Mouse (Mus musculus): ENCODE results near the gene Pgghg. TPM values are rescaled to one million over a fixed set of nuclear protein-coding genes. Genes with fewer than 3 reads are reported as not detected.

The Pgghg gene
- polyA plus RNA-seq, 1 experiment from 2014 or later = 4.6 TPM

GRCm38 (mm10) chr7:140905642-140906081 lies 35.5 kb upstream of the Pgghg start:
- no peak overlapping the region for H3K9ac ChIP-seq (replicated peaks; ENCODE audit: low read depth, low read length)
- 91% methylated on average over 2 of the region's 2 CpGs for WGBS
- no peak for ATAC-seq (ENCODE audit: low read depth)

DNA sequence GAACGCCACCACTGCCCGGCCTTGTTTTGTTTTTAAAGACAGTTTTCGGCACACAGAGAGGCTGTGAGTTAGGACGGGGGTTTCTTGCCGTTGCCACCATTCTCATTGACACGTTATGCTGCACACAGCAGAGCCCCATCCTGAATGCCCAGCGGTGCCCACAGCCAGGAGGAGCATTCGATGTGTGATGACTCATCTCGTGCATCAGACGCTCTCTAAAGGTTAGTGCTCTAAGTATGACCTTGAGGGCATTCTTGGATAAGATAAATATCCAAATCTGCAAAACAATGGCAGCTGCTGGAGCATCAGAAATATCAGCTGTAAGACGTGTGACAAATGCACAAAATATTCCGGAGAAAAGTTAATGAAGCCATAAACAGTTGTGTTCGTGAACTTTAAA lies 34.1 kb upstream of the Pgghg start:
- no peak for ATAC-seq (ENCODE audit: low read depth)
- Histone ChIP-seq H3K9ac (replicated peaks; ENCODE audit: low read depth, low read length) (no peak overlapping the region), H3K4me2 (ENCODE audit: low read depth, low read length) (no peak overlapping the region), H3K27ac (ENCODE audit: low read depth, low read length) (no peak overlapping the region), H3K36me3 (ENCODE audit: control insufficient read depth, insufficient read depth, low read length) (no peaks in the 10 kb centered on the region), H3K4me3 (ENCODE audit: low read depth, low read length) (no peak overlapping the region), H3K27me3 (ENCODE audit: control insufficient read depth, insufficient read depth, low read length) (no peaks in the 10 kb centered on the region), H3K4me1 (ENCODE audit: control insufficient read depth, insufficient read depth, low read length) (0 out of 2 replicates have a peak, but pooled peaks cover 3% of the 10 kb centered on the region), H3K9me3 (ENCODE audit: control insufficient read depth, low read length) (no peaks in the 10 kb centered on the region)
- WGBS = 86% methylated on average over 13 of the region's 13 CpGs

More at GRCm38 (mm10) chr7:140905642-140906081, 35.5 kb upstream of the Pgghg start:
- no peaks in the 10 kb centered on the region for H3K9me3 ChIP-seq (ENCODE audit: control insufficient read depth, low read length)
- no peaks in the 10 kb centered on the region for H3K27me3 ChIP-seq (ENCODE audit: control insufficient read depth, insufficient read depth, low read length)
- H3K4me1 ChIP-seq (ENCODE audit: control insufficient read depth, insufficient read depth, low read length) = 0 out of 2 replicates have a peak, but pooled peaks cover 3% of the 10 kb centered on the region
- no peak overlapping the region for H3K4me3 ChIP-seq (ENCODE audit: low read depth, low read length)
- no peaks in the 10 kb centered on the region for H3K36me3 ChIP-seq (ENCODE audit: control insufficient read depth, insufficient read depth, low read length)
- no peak overlapping the region for H3K4me2 ChIP-seq (ENCODE audit: low read depth, low read length)
- no peak overlapping the region for H3K27ac ChIP-seq (ENCODE audit: low read depth, low read length)

GRCm38 (mm10) chr7:140907697-140908096 lies 33.5 kb upstream of the Pgghg start:
- H3K27ac ChIP-seq (ENCODE audit: low read depth, low read length) = no peak overlapping the region
- no peak overlapping the region for H3K9ac ChIP-seq (replicated peaks; ENCODE audit: low read depth, low read length)
- no peaks in the 10 kb centered on the region for H3K36me3 ChIP-seq (ENCODE audit: control insufficient read depth, insufficient read depth, low read length)
- no peaks in the 10 kb centered on the region for H3K27me3 ChIP-seq (ENCODE audit: control insufficient read depth, insufficient read depth, low read length)
- H3K4me2 ChIP-seq (ENCODE audit: low read depth, low read length) = no peak overlapping the region
- no peak for ATAC-seq (ENCODE audit: low read depth)
- no peak overlapping the region for H3K4me3 ChIP-seq (ENCODE audit: low read depth, low read length)
- no peaks in the 10 kb centered on the region for H3K9me3 ChIP-seq (ENCODE audit: control insufficient read depth, low read length)
- 84% methylated on average over 7 of the region's 7 CpGs for WGBS
- 0 out of 2 replicates have a peak, but pooled peaks cover 3% of the 10 kb centered on the region for H3K4me1 ChIP-seq (ENCODE audit: control insufficient read depth, insufficient read depth, low read length)

GRCm38 (mm10) chr7:140908181-140908580 lies 33.0 kb upstream of the Pgghg start:
- no peak overlapping the region for H3K27ac ChIP-seq (ENCODE audit: low read depth, low read length)
- no peak overlapping the region for H3K9ac ChIP-seq (replicated peaks; ENCODE audit: low read depth, low read length)
- no peak overlapping the region for H3K4me3 ChIP-seq (ENCODE audit: low read depth, low read length)
- H3K4me2 ChIP-seq (ENCODE audit: low read depth, low read length) = no peak overlapping the region
- no peaks in the 10 kb centered on the region for H3K27me3 ChIP-seq (ENCODE audit: control insufficient read depth, insufficient read depth, low read length)
- H3K9me3 ChIP-seq (ENCODE audit: control insufficient read depth, low read length) = no peaks in the 10 kb centered on the region
- 0 out of 2 replicates have a peak, but pooled peaks cover 3% of the 10 kb centered on the region for H3K4me1 ChIP-seq (ENCODE audit: control insufficient read depth, insufficient read depth, low read length)
- 52% methylated on average over 7 of the region's 7 CpGs for WGBS
- H3K36me3 ChIP-seq (ENCODE audit: control insufficient read depth, insufficient read depth, low read length) = no peaks in the 10 kb centered on the region
- no peak for ATAC-seq (ENCODE audit: low read depth)

- H3K27me3 ChIP-seq (ENCODE audit: control insufficient read depth, insufficient read depth, low read length) = no peaks in the 10 kb centered on the region
- no peaks in the 10 kb centered on the region for H3K36me3 ChIP-seq (ENCODE audit: control insufficient read depth, insufficient read depth, low read length)
- no peaks in the 10 kb centered on the region for H3K9me3 ChIP-seq (ENCODE audit: control insufficient read depth, low read length)
- 0 out of 2 replicates have a peak, but pooled peaks cover 3% of the 10 kb centered on the region for H3K4me1 ChIP-seq (ENCODE audit: control insufficient read depth, insufficient read depth, low read length)
- H3K27ac ChIP-seq (ENCODE audit: low read depth, low read length) = no peak overlapping the region
- 3% methylated on average over 19 of the region's 19 CpGs for WGBS
- peak overlapping the region; percentile 61 for H3K4me2 ChIP-seq (ENCODE audit: low read depth, low read length)
- 0 out of 2 replicates have a peak overlapping the region, but pooled peaks have one; percentile 21 for H3K9ac ChIP-seq (replicated peaks; ENCODE audit: low read depth, low read length)
- peak overlapping the region; percentile 22 for H3K4me3 ChIP-seq (ENCODE audit: low read depth, low read length)
- peak; percentile 76; the same call in 1 of the 2 replicates for ATAC-seq (ENCODE audit: low read depth)
These were observed 32.5 kb upstream of the Pgghg start for GRCm38 (mm10) chr7:140908634-140909107.

GRCm38 (mm10) chr7:140912293-140912692 lies 28.9 kb upstream of the Pgghg start:
- no peak for ATAC-seq (ENCODE audit: low read depth)
- WGBS = 73% methylated on average over 3 of the region's 3 CpGs
- Histone ChIP-seq H3K27ac (ENCODE audit: low read depth, low read length) (no peak overlapping the region), H3K27me3 (ENCODE audit: control insufficient read depth, insufficient read depth, low read length) (no peaks in the 10 kb centered on the region), H3K4me1 (ENCODE audit: control insufficient read depth, insufficient read depth, low read length) (0 out of 2 replicates have a peak, but pooled peaks cover 3% of the 10 kb centered on the region), H3K36me3 (ENCODE audit: control insufficient read depth, insufficient read depth, low read length) (no peaks in the 10 kb centered on the region), H3K4me2 (ENCODE audit: low read depth, low read length) (no peak overlapping the region), H3K9me3 (ENCODE audit: control insufficient read depth, low read length) (no peaks in the 10 kb centered on the region), H3K4me3 (ENCODE audit: low read depth, low read length) (no peak overlapping the region), H3K9ac (replicated peaks; ENCODE audit: low read depth, low read length) (no peak overlapping the region)

- H3K36me3 ChIP-seq (ENCODE audit: control insufficient read depth, insufficient read depth, low read length) = no peaks in the 10 kb centered on the region
- no peak overlapping the region for H3K27ac ChIP-seq (ENCODE audit: low read depth, low read length)
- 0 out of 2 replicates have a peak, but pooled peaks cover 3% of the 10 kb centered on the region for H3K4me1 ChIP-seq (ENCODE audit: control insufficient read depth, insufficient read depth, low read length)
- H3K4me3 ChIP-seq (ENCODE audit: low read depth, low read length) = no peak overlapping the region
- ATAC-seq (ENCODE audit: low read depth) = no peak
- 54% methylated on average over 5 of the region's 5 CpGs for WGBS
- H3K9me3 ChIP-seq (ENCODE audit: control insufficient read depth, low read length) = no peaks in the 10 kb centered on the region
- H3K27me3 ChIP-seq (ENCODE audit: control insufficient read depth, insufficient read depth, low read length) = no peaks in the 10 kb centered on the region
- no peak overlapping the region for H3K4me2 ChIP-seq (ENCODE audit: low read depth, low read length)
- no peak overlapping the region for H3K9ac ChIP-seq (replicated peaks; ENCODE audit: low read depth, low read length)
These were observed 28.2 kb upstream of the Pgghg start for GRCm38 (mm10) chr7:140912846-140913482.

GRCm38 (mm10) chr7:140914031-140914690 lies 27.0 kb upstream of the Pgghg start:
- 90% methylated on average over 8 of the region's 8 CpGs for WGBS
- H3K9me3 ChIP-seq (ENCODE audit: control insufficient read depth, low read length) = no peaks in the 10 kb centered on the region
- no peaks in the 10 kb centered on the region for H3K4me1 ChIP-seq (ENCODE audit: control insufficient read depth, insufficient read depth, low read length)
- H3K27me3 ChIP-seq (ENCODE audit: control insufficient read depth, insufficient read depth, low read length) = no peaks in the 10 kb centered on the region
- H3K36me3 ChIP-seq (ENCODE audit: control insufficient read depth, insufficient read depth, low read length) = no peaks in the 10 kb centered on the region
- H3K27ac ChIP-seq (ENCODE audit: low read depth, low read length) = no peak overlapping the region
- no peak overlapping the region for H3K4me3 ChIP-seq (ENCODE audit: low read depth, low read length)
- ATAC-seq (ENCODE audit: low read depth) = no peak
- H3K4me2 ChIP-seq (ENCODE audit: low read depth, low read length) = no peak overlapping the region
- no peak overlapping the region for H3K9ac ChIP-seq (replicated peaks; ENCODE audit: low read depth, low read length)

GRCm38 (mm10) chr7:140919911-140920310 lies 21.3 kb upstream of the Pgghg start:
- peaks cover 8% of the 10 kb centered on the region; the same call in 1 of the 2 replicates for H3K4me1 ChIP-seq (ENCODE audit: control insufficient read depth, insufficient read depth, low read length)
- no peak overlapping the region for H3K9ac ChIP-seq (replicated peaks; ENCODE audit: low read depth, low read length)
- peaks cover 40% of the 10 kb centered on the region for H3K27me3 ChIP-seq (ENCODE audit: control insufficient read depth, insufficient read depth, low read length)
- no peak overlapping the region for H3K4me2 ChIP-seq (ENCODE audit: low read depth, low read length)
- no peak for ATAC-seq (ENCODE audit: low read depth)
- no peak overlapping the region for H3K27ac ChIP-seq (ENCODE audit: low read depth, low read length)
- no peaks in the 10 kb centered on the region for H3K9me3 ChIP-seq (ENCODE audit: control insufficient read depth, low read length)
- 85% methylated on average over 4 of the region's 4 CpGs for WGBS
- H3K4me3 ChIP-seq (ENCODE audit: low read depth, low read length) = no peak overlapping the region
- no peaks in the 10 kb centered on the region for H3K36me3 ChIP-seq (ENCODE audit: control insufficient read depth, insufficient read depth, low read length)

Data from neural tube, embryonic 14.5 days (tissue).